Mouse (Mus musculus): ENCODE data around the gene Slc11a1.

Slc11a1 gene

DNA sequence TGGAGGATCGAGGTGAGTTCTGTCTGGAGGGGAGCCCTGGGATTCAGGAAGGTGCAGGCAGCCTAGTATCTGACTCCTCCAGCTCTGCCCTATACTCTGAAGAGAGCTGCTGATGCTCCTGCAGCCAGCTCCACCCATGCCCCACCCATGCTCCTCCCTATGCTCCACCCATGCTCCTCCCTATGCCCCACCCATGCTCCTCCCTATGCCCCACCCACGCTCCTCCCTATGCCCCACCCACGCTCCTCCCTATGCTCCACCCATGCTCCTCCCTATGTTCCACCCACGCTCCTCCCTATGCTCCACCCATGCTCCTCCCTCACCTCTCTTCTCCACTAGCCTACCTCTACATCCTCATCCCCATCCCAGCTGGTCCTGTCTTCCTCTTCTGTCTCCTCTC lies 40.1 kb downstream of the Slc11a1 start:
- DNase-seq: peak; percentile 63

DNA sequence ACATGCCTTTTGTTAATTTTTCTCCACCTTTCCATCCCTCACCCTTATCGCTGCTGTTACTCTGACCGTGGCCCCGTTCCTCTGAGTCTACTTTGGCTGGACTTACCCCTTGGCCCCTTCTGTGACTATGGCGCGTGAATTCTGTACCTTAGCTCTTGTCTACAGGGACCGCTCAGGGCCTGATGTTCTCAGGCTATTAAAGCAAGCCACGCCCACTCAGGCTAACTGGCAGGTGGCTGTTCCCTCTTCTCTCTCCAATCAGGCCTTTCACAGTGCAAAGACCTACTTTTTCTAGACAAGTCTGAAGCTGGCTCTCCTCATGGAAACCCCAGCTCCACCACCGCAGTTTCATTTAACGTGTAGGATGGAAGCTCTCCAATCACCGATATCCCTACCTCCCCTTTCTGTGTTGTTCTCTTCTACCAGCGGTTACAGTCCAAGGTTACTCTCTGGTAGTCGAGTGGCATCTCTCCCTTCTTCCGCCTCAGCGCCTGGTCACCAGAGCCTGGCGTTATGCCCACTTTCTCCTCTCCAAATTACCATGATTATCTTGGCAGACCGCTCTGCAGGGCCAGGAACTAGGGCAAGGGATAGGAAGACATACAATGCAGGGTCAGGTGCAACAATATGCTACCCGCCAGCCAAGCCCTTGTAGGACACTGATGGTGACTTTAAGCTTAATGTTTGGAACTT lies 43.9 kb downstream of the Slc11a1 start:
- peak; percentile 52 for DNase-seq

DNA sequence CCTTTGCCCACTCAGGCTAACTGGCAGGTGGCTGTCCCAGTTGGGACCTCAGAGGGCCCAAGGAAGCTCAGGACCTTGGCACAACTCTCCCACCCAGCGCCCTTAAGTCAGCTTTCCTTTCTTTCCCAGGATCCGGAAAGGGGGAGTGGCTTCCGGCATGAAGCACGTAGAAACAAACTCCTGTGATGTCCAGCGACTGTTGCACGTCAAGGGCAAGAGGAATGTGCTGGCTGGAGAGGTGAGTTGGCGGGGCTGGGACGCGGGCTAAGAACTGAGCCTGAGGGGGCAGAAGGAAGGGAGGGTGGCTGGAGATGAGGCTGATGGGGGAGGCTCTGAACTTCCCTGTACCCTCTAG lies 44.4 kb downstream of the Slc11a1 start:
- DNase-seq: no peak

DNA sequence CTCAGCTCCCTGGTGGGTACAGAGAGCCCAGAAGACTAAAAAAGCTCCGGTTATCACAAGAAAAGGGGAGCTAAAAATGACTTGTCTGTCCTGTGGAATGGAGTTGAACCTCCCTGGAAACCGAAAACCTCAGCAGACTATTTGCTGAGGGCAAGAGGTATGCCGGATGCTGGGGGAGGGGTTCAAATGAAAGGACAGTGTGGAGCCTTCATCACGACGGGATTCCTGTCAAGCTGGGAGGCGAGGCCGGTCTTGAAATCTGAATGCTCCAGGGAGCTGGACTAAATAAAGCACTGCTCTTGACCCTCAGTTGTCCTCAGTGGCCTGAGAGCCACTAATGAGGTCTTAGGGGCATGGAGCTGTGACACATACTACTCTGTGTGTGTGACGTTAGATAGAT lies 48.2 kb downstream of the Slc11a1 start:
- no peak for DNase-seq

DNA sequence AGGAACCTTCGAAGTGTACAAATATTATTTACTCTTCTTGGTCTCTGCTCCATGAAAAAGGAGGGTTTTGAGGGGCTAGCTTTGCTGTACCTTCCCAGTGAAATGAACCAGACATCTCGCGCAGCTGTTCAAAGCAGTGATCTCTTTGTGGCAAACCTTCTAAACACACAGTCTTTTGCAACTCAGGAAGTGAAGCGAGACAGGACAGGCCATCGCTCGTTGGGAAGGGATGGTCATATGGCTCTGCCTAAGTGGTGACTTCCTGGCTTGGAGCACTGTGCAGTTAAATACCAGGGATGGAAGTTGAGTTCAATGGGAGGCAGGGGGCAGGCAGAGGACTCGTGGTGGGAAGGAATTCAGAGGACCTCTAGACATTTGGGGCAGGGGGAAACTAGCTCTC lies 50.9 kb downstream of the Slc11a1 start:
- no peak for DNase-seq

DNA sequence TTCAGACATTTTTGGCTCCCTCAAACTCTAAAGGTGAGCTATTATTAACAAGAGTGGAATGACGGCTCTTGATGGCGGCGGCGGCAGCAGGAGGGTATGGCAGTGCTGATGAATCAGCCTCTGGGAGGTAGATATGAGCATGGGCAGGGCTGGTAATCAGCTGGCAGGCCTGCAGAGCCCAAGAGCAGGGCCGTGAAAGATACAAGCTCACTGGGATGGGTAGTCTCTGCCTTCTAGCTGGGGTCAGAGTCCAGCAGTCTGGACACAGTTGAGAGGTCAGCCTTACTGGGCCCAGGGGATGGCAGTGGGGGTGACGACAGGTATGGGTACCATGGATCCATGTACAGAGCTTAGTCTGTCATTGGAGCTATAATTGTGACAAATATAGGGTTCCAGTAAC lies 58.2 kb downstream of the Slc11a1 start:
- DNase-seq: peak; percentile 16

DNA sequence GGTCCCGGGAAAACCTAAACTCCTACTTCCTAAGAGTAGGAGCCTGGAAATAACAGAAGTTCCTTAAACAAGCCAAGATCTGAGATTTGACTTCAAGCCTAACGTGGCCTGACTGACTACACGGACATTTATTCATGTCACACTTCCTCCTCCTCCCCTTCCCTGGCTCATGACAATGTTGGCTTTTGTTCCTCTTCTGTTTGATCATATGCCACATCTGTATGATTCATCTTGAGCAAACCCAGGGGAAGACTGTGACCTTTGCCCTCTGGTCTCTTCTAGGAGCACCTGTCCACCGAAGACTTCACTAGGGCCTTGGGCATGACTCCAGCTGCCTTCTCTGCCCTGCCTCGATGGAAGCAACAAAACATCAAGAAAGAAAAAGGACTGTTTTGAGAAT lies 59.6 kb downstream of the Slc11a1 start:
- DNase-seq: no peak

DNA sequence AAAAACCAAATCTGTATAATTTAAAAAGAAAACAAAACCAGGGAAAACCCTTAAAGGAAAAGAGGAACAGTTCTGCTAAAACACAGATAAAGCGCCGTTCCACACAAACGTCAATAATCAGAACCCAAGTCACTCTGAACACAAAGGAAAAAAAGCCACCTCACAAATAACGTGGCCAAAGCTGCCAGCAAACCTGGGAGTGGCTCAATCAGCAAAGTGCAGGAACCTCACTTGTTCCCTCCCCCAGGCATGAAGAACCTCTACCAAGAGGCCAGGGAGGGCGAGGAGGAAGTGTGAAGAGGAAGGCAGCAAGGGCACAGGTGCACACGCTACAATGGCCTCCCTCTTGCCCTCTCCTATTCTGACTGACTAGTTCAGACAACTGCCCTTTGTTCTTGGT lies 60.6 kb downstream of the Slc11a1 start:
- no peak for DNase-seq

Data from kidney, adult 18-20 months (tissue).